Mouse (Mus musculus) forelimb bud, embryonic 11.5 days (tissue): ENCODE measurements around the gene Tacr2.

Experiments used
- DNase-seq: peaks from one replicate; pipeline ENCODE4 v3.0.0-alpha.2; 2012; ENCODE audit warnings: low read depth, low spot score

Tacr2 gene

GRCm38 (mm10) chr10:62252000-62252488, at the start of gene Tacr2:
Gene Tacr2 (plus strand): TSS chr10:62252438.
- DNase-seq, result no peak

GRCm38 (mm10) chr10:62202574-62202973, 49.7 kb upstream of the Tacr2 start:
- no peak for DNase-seq

- peak; percentile 27 for DNase-seq
Measured at GRCm38 (mm10) chr10:62208241-62208896, 43.9 kb upstream of the Tacr2 start.

GRCm38 (mm10) chr10:62211310-62211709, 40.9 kb upstream of the Tacr2 start:
- DNase-seq, result no peak

- no peak for DNase-seq
Measured at GRCm38 (mm10) chr10:62215169-62215616, 37.0 kb upstream of the Tacr2 start.

- no peak for DNase-seq
Measured at GRCm38 (mm10) chr10:62215633-62216032, 36.6 kb upstream of the Tacr2 start.

GRCm38 (mm10) chr10:62216595-62216994, 35.6 kb upstream of the Tacr2 start:
- DNase-seq, result no peak

GRCm38 (mm10) chr10:62217196-62217595, 35.0 kb upstream of the Tacr2 start:
- no peak for DNase-seq

- no peak for DNase-seq
Measured at GRCm38 (mm10) chr10:62218044-62218788, 34.0 kb upstream of the Tacr2 start.

- no peak for DNase-seq
Measured at GRCm38 (mm10) chr10:62218789-62219172, 33.5 kb upstream of the Tacr2 start.

- DNase-seq, result no peak
Measured at GRCm38 (mm10) chr10:62220732-62221514, 31.3 kb upstream of the Tacr2 start.

- DNase-seq, result no peak
Measured at GRCm38 (mm10) chr10:62221647-62222046, 30.6 kb upstream of the Tacr2 start.

- DNase-seq, result no peak
Measured at GRCm38 (mm10) chr10:62222777-62223176, 29.5 kb upstream of the Tacr2 start.

GRCm38 (mm10) chr10:62224231-62224630, 28.0 kb upstream of the Tacr2 start:
- no peak for DNase-seq

GRCm38 (mm10) chr10:62225839-62226238, 26.4 kb upstream of the Tacr2 start:
- no peak for DNase-seq

- no peak for DNase-seq
Measured at GRCm38 (mm10) chr10:62228126-62228525, 24.1 kb upstream of the Tacr2 start.

- DNase-seq, result peak; percentile 85
Measured at GRCm38 (mm10) chr10:62230708-62231394, 21.4 kb upstream of the Tacr2 start, which contains the start of gene Tspan15. Gene Tspan15 (minus strand): TSS chr10:62231251.

GRCm38 (mm10) chr10:62231395-62231732, 20.9 kb upstream of the Tacr2 start:
- no peak for DNase-seq

- DNase-seq, result no peak
Measured at GRCm38 (mm10) chr10:62231811-62232210, 20.4 kb upstream of the Tacr2 start.

- no peak for DNase-seq
Measured at GRCm38 (mm10) chr10:62236165-62236564, 16.1 kb upstream of the Tacr2 start.

- no peak for DNase-seq
Measured at GRCm38 (mm10) chr10:62237205-62237604, 15.0 kb upstream of the Tacr2 start.

GRCm38 (mm10) chr10:62238688-62239087, 13.6 kb upstream of the Tacr2 start:
- DNase-seq, result no peak
